Mouse (Mus musculus) cerebellum, adult 2 months (tissue): ENCODE measurements around the gene Plpp3. TPM values are rescaled to one million over a fixed set of nuclear protein-coding genes. Genes with fewer than 3 reads are reported as not detected.

Experiments used
- DNase-seq, 2 experiments: peaks; one replicate each; pipeline ENCODE4 v3.0.0; 2021
- H3K27ac ChIP-seq: fragments of 200-500 bp; 2 replicates; pipeline ENCODE4 v1.5.1; 2012; ENCODE audit warnings: low read length, control low read depth, inconsistent platforms; ENCODE audit not compliant: insufficient read depth
- H3K27me3 ChIP-seq: fragments of 200-500 bp; 2 replicates; pipeline ENCODE4 v1.6.1; 2012; ENCODE audit warnings: inconsistent platforms, mild to moderate bottlenecking, low read length, moderate library complexity; ENCODE audit not compliant: control insufficient read depth, insufficient read depth
- H3K4me1 ChIP-seq: fragments of 200-500 bp; 2 replicates; pipeline ENCODE4 v1.6.1; 2011; ENCODE audit warnings: low read length; ENCODE audit not compliant: control insufficient read depth, insufficient read depth
- H3K4me3 ChIP-seq: fragments of 200-500 bp; replicated peaks from 2 replicates; pipeline ENCODE3; 2011; ENCODE audit warnings: mild to moderate bottlenecking, low read depth, low read length, control low read depth; ENCODE audit not compliant: insufficient read depth
- CTCF ChIP-seq: fragments of 200-500 bp; IDR thresholded peaks from 2 replicates; pipeline ENCODE4 v1.5.1; 2011; ENCODE audit warnings: low read depth, mild to moderate bottlenecking, control low read depth, low read length, moderate library complexity, borderline replicate concordance; ENCODE audit not compliant: insufficient read depth
- POLR2A ChIP-seq: fragments of 200-500 bp; IDR thresholded peaks from 2 replicates; pipeline ENCODE4 v1.6.1; 2011; ENCODE audit warnings: low read length, control low read depth, borderline replicate concordance; ENCODE audit not compliant: insufficient read depth
- WGBS: fragments of 180-500 bp; shearing (Covaris S2); methylation state at CpG from one replicate; pipeline ENCODE4 v1.1.7; 2018; 5-methylcytosine and 5-hydroxymethylcytosine counted together
- polyA plus RNA-seq: library from polyadenylated mRNA; depleted of rRNA; stranded (reverse); fragments of >200 nt; gene quantifications from 2 replicates; pipeline ENCODE4 v1.2.3, GENCODE M21; 2012

Gene Plpp3
- polyA plus RNA-seq, 1 experiment, result 158 TPM

DNA sequence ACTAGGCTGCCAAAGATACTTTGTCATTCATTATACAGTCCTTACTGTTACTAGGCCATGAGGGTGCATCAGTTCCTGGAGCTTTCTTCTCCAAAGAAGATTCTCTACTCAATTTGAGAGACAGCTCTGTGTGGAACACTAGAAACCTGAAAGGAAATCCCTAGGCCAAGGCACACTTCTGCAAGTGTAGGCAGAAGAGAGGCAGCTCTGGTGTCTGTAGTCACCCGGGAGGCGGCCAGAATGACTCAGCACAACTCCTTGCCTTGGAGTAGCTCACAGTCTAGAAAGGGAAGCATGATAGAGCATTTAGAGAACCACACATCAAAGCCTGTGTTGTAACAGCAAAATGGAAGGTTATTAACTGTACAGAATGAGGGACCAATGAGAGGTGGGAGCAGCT, 68.4 kb downstream of the Plpp3 start:
- H3K4me1 ChIP-seq, result no peaks in the 10 kb centered on the region
- peak in 1 of 2 experiments; percentile 9 for DNase-seq
- no peak overlapping the region for H3K27ac ChIP-seq
- TF ChIP-seq CTCF (no peak), POLR2A (no peak)
- H3K4me3 ChIP-seq, result no peak overlapping the region
- 84% methylated on average over 2 of the region's 2 CpGs for WGBS
- no peaks in the 10 kb centered on the region; the same call in 1 of the 2 replicates for H3K27me3 ChIP-seq

DNA sequence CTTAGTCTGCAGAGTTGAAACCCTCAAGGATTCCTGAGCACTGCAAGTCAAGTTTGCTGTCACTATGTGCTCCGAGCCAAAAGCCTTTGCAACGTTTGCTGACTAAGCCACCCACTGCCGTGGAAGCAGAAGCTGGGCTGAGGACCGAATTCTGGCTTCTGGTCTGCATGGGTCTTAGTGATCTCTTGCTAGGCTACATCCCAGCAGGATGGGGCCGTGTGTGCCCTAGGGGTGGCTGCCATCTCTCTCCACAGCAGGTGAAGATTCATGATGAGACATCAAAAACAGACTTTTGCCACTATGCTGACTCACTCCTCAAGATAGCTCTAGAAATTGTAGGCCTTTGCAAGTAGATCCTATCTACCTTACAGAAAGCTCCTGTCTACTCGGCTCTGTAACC, 69.2 kb downstream of the Plpp3 start:
- 57% methylated on average over 6 of the region's 6 CpGs for WGBS
- no peak for DNase-seq

DNA sequence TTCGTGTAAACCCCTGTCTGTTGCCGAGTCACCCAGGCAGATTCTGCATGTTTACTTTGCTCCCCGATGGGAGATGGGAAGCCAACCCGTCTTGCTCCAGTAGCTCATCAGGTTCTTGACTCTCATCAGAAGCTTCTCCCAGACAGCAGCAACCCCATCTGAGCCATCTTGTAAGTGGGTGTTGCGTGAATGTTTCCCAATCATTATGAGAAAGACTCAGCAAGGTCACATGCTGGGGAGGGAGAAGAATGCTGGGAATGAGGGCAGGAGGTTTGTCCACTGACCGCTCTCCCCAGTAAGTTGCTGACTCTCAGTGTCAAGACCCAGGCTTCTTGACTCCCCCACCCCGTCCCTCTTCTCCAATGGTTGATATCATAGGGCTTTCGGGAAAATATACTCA, 73.0 kb downstream of the Plpp3 start:
- no peak for TF ChIP-seq POLR2A
- no peak for TF ChIP-seq CTCF
- 95% methylated on average over 8 of the region's 8 CpGs for WGBS
- Histone ChIP-seq H3K4me1 (no peaks in the 10 kb centered on the region), H3K27ac (no peak overlapping the region), H3K4me3 (no peak overlapping the region), H3K27me3 (no peaks in the 10 kb centered on the region; the same call in 1 of the 2 replicates)
- no peak for DNase-seq

More for the DNA sequence above, 69.2 kb downstream of the Plpp3 start:
- Histone ChIP-seq H3K4me1 (no peaks in the 10 kb centered on the region), H3K4me3 (no peak overlapping the region), H3K27me3 (no peaks in the 10 kb centered on the region; the same call in 1 of the 2 replicates), H3K27ac (no peak overlapping the region)
- no peak for TF ChIP-seq CTCF
- no peak for TF ChIP-seq POLR2A

DNA sequence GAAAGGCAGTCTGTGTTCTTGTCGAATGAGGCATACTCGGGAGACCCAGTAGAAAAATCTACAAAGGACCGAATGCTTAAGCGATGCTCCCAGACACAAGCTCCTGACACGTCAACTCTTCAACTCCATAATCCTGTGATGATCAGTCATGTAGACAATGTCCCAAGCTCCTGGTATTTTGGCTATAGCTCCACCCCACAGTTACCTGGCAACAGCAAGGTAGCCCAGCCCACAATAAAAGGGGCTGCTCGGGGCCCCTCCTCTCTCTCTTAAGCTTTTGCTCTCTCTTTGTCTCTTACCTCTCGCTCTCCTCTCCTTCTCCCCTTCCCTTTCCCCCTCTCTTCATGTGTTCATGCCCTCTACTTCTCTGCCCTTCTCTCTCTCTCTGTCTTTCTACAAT, 83.1 kb downstream of the Plpp3 start:
- Histone ChIP-seq H3K4me1 (no peaks in the 10 kb centered on the region), H3K27ac (no peak overlapping the region), H3K27me3 (no peaks in the 10 kb centered on the region), H3K4me3 (no peak overlapping the region)
- WGBS, result 51% methylated on average over 7 of the region's 7 CpGs
- no peak for DNase-seq
- no peak for TF ChIP-seq CTCF
- TF ChIP-seq POLR2A, result no peak

DNA sequence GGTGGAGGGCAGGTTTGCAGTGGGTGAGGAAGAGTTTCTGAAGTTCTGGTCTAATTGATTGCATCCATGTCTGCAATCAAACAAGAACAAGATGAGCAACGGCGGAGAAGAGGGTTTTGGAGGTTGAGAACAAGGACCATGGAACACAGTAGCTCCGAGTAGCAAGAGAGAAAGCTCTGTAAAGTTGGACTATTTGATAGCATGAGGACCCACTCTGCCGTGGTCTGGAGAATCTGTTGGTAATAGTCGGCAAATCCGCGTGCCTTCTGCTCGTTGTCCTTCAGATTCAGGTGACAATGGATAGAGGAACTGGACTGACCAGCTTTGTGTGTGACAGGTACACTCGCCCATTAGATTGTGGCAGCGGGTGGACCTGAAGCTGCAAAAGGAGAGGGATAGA, 87.8 kb downstream of the Plpp3 start:
- Histone ChIP-seq H3K4me1 (0 out of 2 replicates have a peak, but pooled peaks cover 4% of the 10 kb centered on the region), H3K27ac (no peak overlapping the region), H3K4me3 (no peak overlapping the region), H3K27me3 (no peaks in the 10 kb centered on the region)
- TF ChIP-seq POLR2A, result no peak
- no peak for TF ChIP-seq CTCF
- 77% methylated on average over 10 of the region's 10 CpGs for whole genome bisulfite sequencing
- no peak for DNase-seq

DNA sequence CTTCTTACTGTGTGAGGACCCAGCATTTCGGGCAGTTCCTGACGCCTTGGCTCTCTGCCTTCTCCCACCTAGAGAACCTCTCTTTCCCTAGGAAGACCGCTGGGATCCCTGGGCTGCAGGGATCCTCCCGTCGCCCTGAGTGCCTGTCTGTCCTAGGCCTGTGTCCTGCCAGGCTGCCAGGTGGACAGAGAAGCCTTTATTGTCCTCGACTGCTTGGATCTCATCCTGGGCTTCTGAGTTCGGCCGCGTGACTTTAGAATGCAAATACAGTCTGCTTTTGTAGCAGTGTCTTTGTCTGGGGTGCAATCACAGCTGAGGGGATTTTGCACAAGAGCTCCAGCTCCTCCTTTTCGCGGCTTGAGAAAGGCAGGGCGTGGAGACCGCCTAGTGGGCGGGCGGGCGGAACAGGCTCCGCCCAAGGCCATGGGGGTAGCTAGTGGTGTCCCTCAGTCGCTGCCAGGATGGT, 88.4 kb downstream of the Plpp3 start:
- no peaks in the 10 kb centered on the region for H3K27me3 ChIP-seq
- H3K4me3 ChIP-seq, result peak overlapping the region; percentile 20
- peak; percentile 25 for DNase-seq
- no peak overlapping the region for H3K27ac ChIP-seq
- TF ChIP-seq CTCF, result no peak
- no peak for TF ChIP-seq POLR2A
- 0 out of 2 replicates have a peak, but pooled peaks cover 4% of the 10 kb centered on the region for H3K4me1 ChIP-seq
- 3% methylated on average over 18 of the region's 18 CpGs for WGBS

DNA sequence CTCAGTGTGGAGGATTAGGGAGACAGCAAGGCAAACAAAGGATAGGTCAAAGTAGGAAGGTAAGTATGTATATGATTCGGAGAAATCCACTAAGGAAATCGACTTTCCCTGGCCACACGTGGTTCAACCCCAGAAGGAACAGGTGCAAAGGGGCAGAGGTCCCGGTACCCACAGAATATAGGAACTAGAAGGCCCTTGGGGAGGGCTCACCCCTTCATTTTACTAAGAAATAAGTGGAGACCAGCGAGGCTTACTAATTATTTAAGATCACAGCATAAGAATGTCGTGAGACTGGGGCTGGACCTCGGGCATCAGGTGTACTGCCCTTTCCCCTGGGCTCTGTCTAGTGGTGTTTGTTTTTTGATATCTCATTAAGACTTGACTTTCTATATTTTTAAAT, 89.2 kb downstream of the Plpp3 start:
- TF ChIP-seq POLR2A, result no peak
- Histone ChIP-seq H3K4me3 (no peak overlapping the region), H3K4me1 (0 out of 2 replicates have a peak, but pooled peaks cover 4% of the 10 kb centered on the region), H3K27ac (no peak overlapping the region), H3K27me3 (no peaks in the 10 kb centered on the region)
- WGBS, result 92% methylated on average over 7 of the region's 7 CpGs
- DNase-seq, result no peak

DNA sequence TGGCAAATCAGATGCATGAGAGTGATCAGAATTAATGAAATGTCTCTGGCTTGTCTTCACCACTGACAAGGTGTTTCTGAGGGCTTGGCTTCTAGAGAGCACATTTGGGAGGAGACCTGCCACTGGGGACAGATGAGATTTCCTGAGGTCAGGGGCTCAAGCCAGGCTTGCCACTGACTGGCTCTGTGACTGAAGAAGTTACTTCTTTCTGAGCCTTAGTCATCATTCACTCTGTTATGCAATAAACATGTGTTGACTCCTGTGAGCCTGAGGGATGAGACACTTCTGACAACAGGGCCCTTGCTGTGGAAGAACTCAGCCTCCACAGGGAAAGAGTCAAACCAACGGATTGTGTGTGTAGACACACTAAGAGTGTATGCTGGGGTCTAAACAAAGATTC, 91.0 kb downstream of the Plpp3 start:
- 60% methylated on average over 1 of the region's 1 CpGs for WGBS
- TF ChIP-seq POLR2A, result no peak
- TF ChIP-seq CTCF, result no peak
- no peaks in the 10 kb centered on the region for H3K27me3 ChIP-seq
- 0 out of 2 replicates have a peak, but pooled peaks cover 4% of the 10 kb centered on the region for H3K4me1 ChIP-seq
- H3K4me3 ChIP-seq, result no peak overlapping the region
- no peak overlapping the region for H3K27ac ChIP-seq
- DNase-seq, result no peak

DNA sequence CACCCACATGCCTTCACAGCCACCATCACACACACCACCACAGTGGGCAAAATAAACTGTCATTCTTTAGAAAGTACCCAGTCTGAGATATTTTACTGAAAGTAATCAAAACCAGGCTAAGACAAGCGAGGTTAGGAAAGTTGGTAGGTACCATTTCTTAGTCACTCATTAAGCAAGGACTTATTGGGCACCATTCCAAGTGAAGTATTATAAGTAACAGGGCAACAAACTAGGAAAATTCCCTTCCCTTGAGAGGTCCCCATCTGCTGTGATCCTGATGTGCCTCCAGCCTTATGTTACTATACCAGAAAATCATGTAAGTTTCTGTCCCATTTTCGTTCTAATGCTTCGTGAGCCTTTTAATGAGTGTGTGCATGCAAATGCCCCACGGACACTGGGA, 92.1 kb downstream of the Plpp3 start:
- no peak overlapping the region for H3K27ac ChIP-seq
- WGBS, result 72% methylated on average over 4 of the region's 4 CpGs

More for the DNA sequence above, 92.1 kb downstream of the Plpp3 start:
- DNase-seq, result no peak
- Histone ChIP-seq H3K27me3 (no peaks in the 10 kb centered on the region), H3K4me3 (no peak overlapping the region), H3K4me1 (0 out of 2 replicates have a peak, but pooled peaks cover 4% of the 10 kb centered on the region)
- TF ChIP-seq POLR2A (no peak), CTCF (no peak)
